Mouse (Mus musculus) hindbrain, embryonic 11.5 days (tissue): ENCODE results near the gene Gnl1. TPM values are rescaled to one million over a fixed set of nuclear protein-coding genes. Genes with fewer than 3 reads are reported as not detected.

Experiments used
- ATAC-seq: fragments of 200-750 bp; cut with Nextera tagmentation; 2 replicates; pipeline ENCODE4 v1.8.0; 2017; ENCODE audit warnings: mild to moderate bottlenecking, moderate TSS enrichment, moderate library complexity; ENCODE audit not compliant: low FRiP score
- DNase-seq: peaks from one replicate; pipeline ENCODE4 v3.0.0-alpha.2; 2015; ENCODE audit warnings: low spot score
- H3K27ac ChIP-seq: fragments of 300-500 bp; sonication (generic); 2 replicates; pipeline ENCODE4 v1.5.1; 2014; ENCODE audit warnings: mild to moderate bottlenecking, low read depth, low read length
- H3K27me3 ChIP-seq: fragments of 300-500 bp; sonication (generic); 2 replicates; pipeline ENCODE4 v1.6.1; 2014; ENCODE audit warnings: mild to moderate bottlenecking, low read length, moderate library complexity, mixed read lengths; ENCODE audit not compliant: control insufficient read depth, insufficient read depth
- H3K36me3 ChIP-seq: fragments of 300-500 bp; sonication (generic); 2 replicates; pipeline ENCODE4 v1.6.1; 2014; ENCODE audit warnings: mild to moderate bottlenecking, low read length, moderate library complexity, mixed read lengths; ENCODE audit not compliant: control insufficient read depth, insufficient read depth
- H3K4me1 ChIP-seq: fragments of 300-500 bp; sonication (generic); replicated peaks from 2 replicates; pipeline ENCODE4 v1.6.1; 2014; ENCODE audit warnings: low read length, mixed read lengths; ENCODE audit not compliant: control insufficient read depth, insufficient read depth
- H3K4me2 ChIP-seq: fragments of 300-500 bp; sonication (generic); replicated peaks from 2 replicates; pipeline ENCODE4 v1.6.1; 2014; ENCODE audit warnings: mild to moderate bottlenecking, low read depth, low read length
- H3K4me3 ChIP-seq: fragments of 300-500 bp; sonication (generic); 2 replicates; pipeline ENCODE4 v1.5.1; 2014; ENCODE audit warnings: low read depth, low read length
- H3K9ac ChIP-seq: fragments of 300-500 bp; sonication (generic); 2 replicates; pipeline ENCODE4 v1.6.1; 2014; ENCODE audit warnings: low read depth, low read length
- H3K9me3 ChIP-seq: fragments of 300-500 bp; sonication (generic); 2 replicates; pipeline ENCODE4 v1.6.1; 2016; ENCODE audit warnings: low read length; ENCODE audit not compliant: control insufficient read depth
- WGBS: fragments of 180-500 bp; shearing (Covaris S2); extraction: QIAGEN DNeasy Blood & Tissue Kit; methylation state at CpG from one replicate; pipeline ENCODE4 v1.1.7; 2014; 5-methylcytosine and 5-hydroxymethylcytosine counted together
- polyA plus RNA-seq: library from polyadenylated mRNA; unstranded; fragments of >200 nt; fragmentation: Nextera tagmentation; extraction: Ambion mirVana; gene quantifications from 2 replicates; pipeline ENCODE4 v1.2.1, GENCODE M21; 2014

Gene Gnl1
- polyA plus RNA-seq, 1 experiment from 2014 or later: 28.0 TPM

- H3K27ac ChIP-seq: peak overlapping the region; percentile 92
- no peaks in the 10 kb centered on the region for H3K27me3 ChIP-seq
- H3K9me3 ChIP-seq: no peaks in the 10 kb centered on the region
- H3K36me3 ChIP-seq: 0 out of 2 replicates have a peak, but pooled peaks cover 2% of the 10 kb centered on the region
- peak overlapping the region; percentile 80 for H3K4me2 ChIP-seq
- under 1% methylated on average over 28 of the region's 29 CpGs for WGBS
- ATAC-seq (peak; percentile 59), DNase-seq (peak; percentile 60)
- H3K4me1 ChIP-seq: peaks cover 11% of the 10 kb centered on the region
- peak overlapping the region; percentile 95 for H3K4me3 ChIP-seq
- H3K9ac ChIP-seq: peak overlapping the region; percentile 88
Observed at GRCm38 (mm10) chr17:35980363-35980754, 708 bp downstream of the Gnl1 start.

DNA sequence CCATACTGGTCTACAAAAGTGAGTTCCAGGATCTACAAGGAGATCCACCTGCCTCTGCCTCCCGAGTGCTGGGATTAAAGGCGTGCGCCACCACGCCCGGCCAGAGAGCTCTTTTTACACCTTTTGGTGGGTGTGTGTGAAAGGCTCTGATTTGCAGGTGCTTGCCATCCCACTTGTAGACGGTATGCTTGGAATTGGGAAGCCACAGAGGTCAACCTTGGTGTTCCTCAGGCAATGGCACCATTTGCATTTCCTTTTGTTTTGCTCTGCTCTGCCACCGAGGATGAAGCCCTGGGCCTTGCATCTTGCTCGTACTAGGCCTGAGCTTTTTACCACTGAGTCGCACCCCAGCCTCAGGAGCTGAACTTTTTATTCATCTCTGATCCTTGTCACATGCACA, 2.1 kb downstream of the Gnl1 start:
- Histone ChIP-seq H3K4me1 (peaks cover 11% of the 10 kb centered on the region), H3K4me3 (no peak overlapping the region), H3K27me3 (no peaks in the 10 kb centered on the region), H3K27ac (no peak overlapping the region), H3K9ac (no peak overlapping the region), H3K9me3 (no peaks in the 10 kb centered on the region), H3K36me3 (0 out of 2 replicates have a peak, but pooled peaks cover 2% of the 10 kb centered on the region), H3K4me2 (no peak overlapping the region)
- ATAC-seq (no peak), DNase-seq (no peak)
- 88% methylated on average over 9 of the region's 9 CpGs for WGBS

DNA sequence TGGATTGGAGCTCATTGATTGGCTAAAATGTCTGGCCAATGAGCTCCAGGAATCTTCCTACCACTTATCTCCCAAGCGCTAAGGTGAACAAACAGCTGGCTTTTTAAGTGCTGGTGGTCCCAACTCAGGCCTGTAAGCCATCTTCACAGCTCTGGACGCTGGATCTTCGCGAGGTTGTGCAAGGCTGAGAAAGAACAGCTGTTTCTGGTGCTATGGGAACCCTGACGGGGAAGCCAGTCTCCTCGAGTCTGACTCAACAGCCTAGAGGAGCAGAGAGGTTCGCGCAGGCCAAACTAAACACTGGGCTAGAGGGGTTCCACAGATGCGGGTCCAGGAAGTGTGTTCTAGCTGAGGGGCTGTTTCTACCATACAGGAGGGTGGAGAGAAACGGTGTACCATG, 12.1 kb downstream of the Gnl1 start:
- Histone ChIP-seq H3K27me3 (no peaks in the 10 kb centered on the region), H3K36me3 (peaks cover 4% of the 10 kb centered on the region; the same call in 1 of the 2 replicates), H3K9me3 (no peaks in the 10 kb centered on the region), H3K27ac (no peak overlapping the region), H3K4me3 (no peak overlapping the region), H3K9ac (no peak overlapping the region), H3K4me1 (no peaks in the 10 kb centered on the region; the same call in 1 of the 2 replicates), H3K4me2 (no peak overlapping the region)
- no peak for DNase-seq
- no peak for ATAC-seq
- 54% methylated on average over 10 of the region's 10 CpGs for WGBS

- H3K36me3 ChIP-seq: no peaks in the 10 kb centered on the region
- H3K9me3 ChIP-seq: no peaks in the 10 kb centered on the region
- H3K27me3 ChIP-seq: no peaks in the 10 kb centered on the region
- ATAC-seq: peak; percentile 76
- peak; percentile 93 for DNase-seq
- H3K9ac ChIP-seq: no peak overlapping the region
- peak overlapping the region; percentile 44; the same call in 1 of the 2 replicates for H3K4me3 ChIP-seq
- no peak overlapping the region for H3K27ac ChIP-seq
- no peak overlapping the region for H3K4me2 ChIP-seq
- 8% methylated on average over 17 of the region's 17 CpGs for WGBS
- H3K4me1 ChIP-seq: no peaks in the 10 kb centered on the region; the same call in 1 of the 2 replicates
Observed at GRCm38 (mm10) chr17:35993675-35994074, 14.0 kb downstream of the Gnl1 start.

- no peaks in the 10 kb centered on the region for H3K9me3 ChIP-seq
- peak overlapping the region; percentile 53 for H3K9ac ChIP-seq
- H3K27me3 ChIP-seq: no peaks in the 10 kb centered on the region
- no peaks in the 10 kb centered on the region for H3K36me3 ChIP-seq
- H3K4me3 ChIP-seq: peak overlapping the region; percentile 44
- 4% methylated on average over 31 of the region's 31 CpGs for WGBS
- no peak overlapping the region for H3K27ac ChIP-seq
- H3K4me1 ChIP-seq: no peaks in the 10 kb centered on the region; the same call in 1 of the 2 replicates
- ATAC-seq: peak; percentile 63
- peak overlapping the region; percentile 42 for H3K4me2 ChIP-seq
- DNase-seq: peak; percentile 82
Observed at GRCm38 (mm10) chr17:35994175-35994878, 14.7 kb downstream of the Gnl1 start.

DNA sequence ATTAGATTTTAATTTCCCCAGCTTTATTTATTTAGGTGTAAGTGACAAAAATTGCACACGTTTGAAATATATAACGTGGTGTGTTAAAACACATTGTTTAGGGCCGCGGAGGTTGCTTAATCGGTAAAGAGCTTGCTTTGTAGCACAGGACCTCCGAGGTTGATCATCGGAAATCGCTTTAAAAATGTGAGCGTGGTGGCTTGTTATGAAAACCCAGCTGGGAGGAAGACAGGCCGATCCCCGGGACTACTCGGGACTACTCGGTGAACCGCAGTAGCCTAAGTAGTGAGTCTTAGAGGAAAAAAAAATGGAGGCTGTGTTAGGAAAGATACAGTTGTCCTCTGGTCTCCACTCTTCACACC, 15.2 kb downstream of the Gnl1 start:
- H3K9ac ChIP-seq: peak overlapping the region; percentile 53
- ATAC-seq: no peak
- H3K4me2 ChIP-seq: peak overlapping the region; percentile 42
- H3K36me3 ChIP-seq: no peaks in the 10 kb centered on the region
- DNase-seq: peak; percentile 44
- H3K4me1 ChIP-seq: no peaks in the 10 kb centered on the region; the same call in 1 of the 2 replicates
- WGBS: 1% methylated on average over 14 of the region's 14 CpGs
- peak overlapping the region; percentile 44 for H3K4me3 ChIP-seq
- H3K27ac ChIP-seq: no peak overlapping the region
- H3K9me3 ChIP-seq: no peaks in the 10 kb centered on the region
- no peaks in the 10 kb centered on the region for H3K27me3 ChIP-seq

DNA sequence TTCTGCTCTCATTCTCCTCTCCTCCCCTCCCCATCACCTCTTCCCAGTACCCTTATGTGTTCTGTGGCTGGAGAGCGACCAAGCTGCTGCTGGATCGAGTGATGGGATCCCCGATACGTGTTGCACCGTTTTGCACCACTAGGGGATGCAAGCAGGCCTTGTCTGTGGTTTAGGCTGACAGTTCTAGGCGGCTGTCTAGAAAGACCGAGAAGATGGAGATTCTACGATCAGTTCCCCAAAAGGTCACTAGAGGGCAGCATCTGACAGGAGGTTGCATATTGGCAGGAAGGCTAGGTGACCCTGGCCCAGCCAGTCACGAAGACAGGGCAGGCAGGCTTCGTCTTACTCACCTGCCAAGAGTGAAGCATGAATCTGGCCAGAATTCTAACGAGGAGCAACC, 17.3 kb downstream of the Gnl1 start:
- H3K36me3 ChIP-seq: no peaks in the 10 kb centered on the region
- no peak overlapping the region for H3K4me3 ChIP-seq
- no peak overlapping the region for H3K4me2 ChIP-seq
- H3K9ac ChIP-seq: no peak overlapping the region
- no peaks in the 10 kb centered on the region for H3K9me3 ChIP-seq
- no peaks in the 10 kb centered on the region for H3K27me3 ChIP-seq
- DNase-seq (peak; percentile 97), ATAC-seq (peak; percentile 69)
- H3K27ac ChIP-seq: no peak overlapping the region
- no peaks in the 10 kb centered on the region; the same call in 1 of the 2 replicates for H3K4me1 ChIP-seq
- 5% methylated on average over 11 of the region's 11 CpGs for WGBS

DNA sequence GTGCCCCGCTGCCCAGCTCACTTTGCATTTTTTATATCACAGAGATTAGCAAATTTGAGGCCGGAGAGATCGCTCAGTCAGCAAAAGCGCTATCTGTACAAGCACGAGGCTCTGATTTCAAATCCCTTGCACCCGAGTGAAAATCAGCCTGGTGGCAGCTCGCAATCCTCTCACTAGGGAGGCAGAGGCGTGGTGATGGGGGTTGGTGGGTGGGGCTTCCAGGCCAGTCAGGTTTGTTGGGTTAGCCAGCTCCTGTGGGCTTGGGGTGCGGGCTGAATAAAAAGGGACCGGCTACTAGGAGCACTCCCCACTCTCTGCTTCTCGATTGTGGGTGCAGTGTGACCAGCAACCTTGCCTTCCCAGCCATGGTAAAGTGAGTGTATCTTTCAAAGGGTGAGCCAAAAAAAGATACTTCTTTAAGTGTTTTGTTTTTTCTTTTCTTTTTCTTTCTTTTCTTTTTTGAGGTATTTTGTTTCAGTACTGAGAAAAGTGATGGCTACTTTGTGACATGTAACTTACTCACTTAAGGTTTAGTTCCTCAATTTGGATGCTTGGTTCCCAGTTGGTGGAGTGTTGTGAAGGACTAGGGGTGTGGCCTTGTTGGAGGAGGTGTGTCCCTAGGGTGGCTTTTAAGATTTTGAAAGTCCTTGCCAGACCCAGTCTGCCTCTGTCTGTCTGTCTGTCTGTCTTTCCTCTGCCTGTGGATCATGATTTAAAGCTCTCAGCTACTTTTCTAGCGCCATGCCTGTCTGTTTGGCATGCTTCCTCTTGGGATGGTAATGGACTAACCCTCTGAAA, 18.3 kb downstream of the Gnl1 start:
- H3K9me3 ChIP-seq: no peaks in the 10 kb centered on the region
- no peak overlapping the region for H3K9ac ChIP-seq
- H3K4me1 ChIP-seq: no peaks in the 10 kb centered on the region; the same call in 1 of the 2 replicates
- 60% methylated on average over 12 of the region's 12 CpGs for WGBS
- DNase-seq (no peak), ATAC-seq (no peak)
- H3K4me2 ChIP-seq: no peak overlapping the region
- H3K4me3 ChIP-seq: no peak overlapping the region
- no peaks in the 10 kb centered on the region for H3K27me3 ChIP-seq
- no peaks in the 10 kb centered on the region for H3K36me3 ChIP-seq
- no peak overlapping the region for H3K27ac ChIP-seq
